Comparison of ENCODE assay signal across 23 mouse cellular contexts in the genomic region with DNA sequence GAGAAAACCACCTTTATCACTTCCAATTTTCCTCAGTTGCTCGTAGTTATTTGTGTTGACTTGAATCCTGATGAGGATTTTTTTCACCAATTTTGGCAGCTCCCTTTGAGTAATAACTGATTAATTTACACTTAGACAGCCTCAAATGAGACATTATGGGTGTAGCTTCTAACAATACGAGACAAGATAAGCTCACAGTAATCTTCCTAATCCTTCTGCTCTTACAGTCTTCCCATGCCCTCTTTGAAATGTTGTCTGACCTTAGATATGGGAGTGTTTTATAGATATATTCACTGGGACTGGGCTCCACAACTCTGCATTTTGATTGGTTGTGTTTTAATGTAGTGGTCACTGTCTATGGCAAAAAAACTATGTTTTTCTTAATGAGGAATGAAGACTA. TPM values are rescaled to one million over a fixed set of nuclear protein-coding genes. Genes with fewer than 3 reads are reported as not detected.
"Had no signal": no experiment of that assay in that cellular context is flagged by ENCODE, and none has a peak within 500 bp of the region (broad histone marks: within the 10 kb centered on the region; RNA-seq: fewer than 3 reads in every experiment).

No protein-coding gene starts in this region.

- H3K4me2 ChIP-seq: lung, embryonic 15.5 days; midbrain, embryonic 11.5 days; midbrain, embryonic 13.5 days; midbrain, embryonic 15.5 days; neural tube, embryonic 12.5 days; stomach, embryonic 15.5 days had no signal

- H3K9me3 ChIP-seq: lung, embryonic 15.5 days; midbrain, embryonic 13.5 days; midbrain, embryonic 15.5 days; neural tube, embryonic 12.5 days; stomach, embryonic 15.5 days had no signal

- H3K27me3 ChIP-seq: lung, embryonic 15.5 days; midbrain, embryonic 13.5 days; midbrain, embryonic 15.5 days; neural tube, embryonic 12.5 days; stomach, embryonic 15.5 days had no signal

- DNase-seq: lung, adult 2 months; lung, postnatal 14 days; lung, postnatal 36 days; right cerebral cortex, postnatal 14 days; thymus, adult 2 months; thymus, postnatal 25 days; thymus, postnatal 4 days had no signal

- ATAC-seq: lung, postnatal 0 days; midbrain, embryonic 13.5 days; midbrain, embryonic 15.5 days had no signal

- H3K4me1 ChIP-seq: lung, embryonic 15.5 days; midbrain, embryonic 13.5 days; midbrain, embryonic 15.5 days; neural tube, embryonic 12.5 days; stomach, embryonic 15.5 days had no signal

- H3K36me3 ChIP-seq: lung, embryonic 15.5 days; midbrain, embryonic 13.5 days; midbrain, embryonic 15.5 days; neural tube, embryonic 12.5 days; stomach, embryonic 15.5 days had no signal

- H3K4me3 ChIP-seq: lung, embryonic 15.5 days; midbrain, embryonic 13.5 days; midbrain, embryonic 15.5 days; neural tube, embryonic 12.5 days; stomach, embryonic 15.5 days had no signal

- H3K9ac ChIP-seq: lung, embryonic 15.5 days; midbrain, embryonic 13.5 days; midbrain, embryonic 15.5 days; neural tube, embryonic 12.5 days; stomach, embryonic 15.5 days had no signal

- H3K27ac ChIP-seq: lung, embryonic 15.5 days; macrophage; midbrain, embryonic 13.5 days; midbrain, embryonic 15.5 days; neural tube, embryonic 12.5 days; stomach, embryonic 15.5 days; stomach, postnatal 0 days had no signal

RNA-seq across cellular contexts. Expression of gene Gm5771, which starts 5.4 kb away (rescaled TPM):
- total RNA-seq: megakaryocyte, adult 5-6 weeks; midbrain, postnatal 0 days; monocyte, adult 5-6 weeks; neutrophil, adult 5-6 weeks had no signal
- polyA plus RNA-seq: lung, adult 2 months; lung, embryonic 15.5 days; lung, postnatal 0 days; macrophage; midbrain, embryonic 11.5 days; midbrain, embryonic 13.5 days; midbrain, embryonic 15.5 days; midbrain, postnatal 0 days; neural tube, embryonic 12.5 days; neural tube, embryonic 14.5 days; testis, adult 2 months; urinary bladder, adult 2 months had no signal

RNA-seq across cellular contexts. Expression of gene Prss3, which starts 9.3 kb away (rescaled TPM):
- total RNA-seq: megakaryocyte, adult 5-6 weeks; midbrain, postnatal 0 days; monocyte, adult 5-6 weeks; neutrophil, adult 5-6 weeks had no signal
- polyA plus RNA-seq: lung, adult 2 months; lung, embryonic 15.5 days; lung, postnatal 0 days; macrophage; midbrain, embryonic 11.5 days; midbrain, embryonic 13.5 days; midbrain, embryonic 15.5 days; midbrain, postnatal 0 days; neural tube, embryonic 12.5 days; neural tube, embryonic 14.5 days; testis, adult 2 months; urinary bladder, adult 2 months had no signal

RNA-seq across cellular contexts. Expression of gene Try10, which starts 32.9 kb away (rescaled TPM):
- total RNA-seq: midbrain, postnatal 0 days; monocyte, adult 5-6 weeks; neutrophil, adult 5-6 weeks had no signal
- polyA plus RNA-seq: lung, adult 2 months; lung, embryonic 15.5 days; lung, postnatal 0 days; macrophage; midbrain, embryonic 11.5 days; midbrain, embryonic 13.5 days; midbrain, embryonic 15.5 days; midbrain, postnatal 0 days; neural tube, embryonic 12.5 days; neural tube, embryonic 14.5 days; testis, adult 2 months; thymus, adult 2 months; urinary bladder, adult 2 months had no signal

RNA-seq across cellular contexts. Expression of gene Gm10334, which starts 59.2 kb away (rescaled TPM):
- total RNA-seq: megakaryocyte, adult 5-6 weeks; midbrain, postnatal 0 days; monocyte, adult 5-6 weeks; neutrophil, adult 5-6 weeks had no signal
- polyA plus RNA-seq: lung, adult 2 months; lung, embryonic 15.5 days; lung, postnatal 0 days; macrophage; midbrain, embryonic 11.5 days; midbrain, embryonic 13.5 days; midbrain, embryonic 15.5 days; midbrain, postnatal 0 days; neural tube, embryonic 12.5 days; neural tube, embryonic 14.5 days; testis, adult 2 months; urinary bladder, adult 2 months had no signal
